Mouse (Mus musculus) cortical plate, adult 2 months (tissue): Measurements from ENCODE around the gene Sirt2. TPM values are rescaled to one million over a fixed set of nuclear protein-coding genes. Genes with fewer than 3 reads are reported as not detected.
A peak's percentile ranks its signal among the peaks of the same experiment; 100 is the strongest.

Experiments
- H3K27ac ChIP-seq: fragments of 200-500 bp; 2 replicates; pipeline ENCODE4 v1.5.1; 2012; ENCODE audit warnings: low read length, control low read depth, inconsistent platforms; ENCODE audit not compliant: insufficient read depth
- H3K4me1 ChIP-seq: fragments of 200-500 bp; 2 replicates; pipeline ENCODE4 v1.6.1; 2011; ENCODE audit warnings: low read length; ENCODE audit not compliant: control insufficient read depth, insufficient read depth
- H3K4me3 ChIP-seq: fragments of 200-500 bp; 2 replicates; pipeline ENCODE4 v1.5.1; 2011; ENCODE audit warnings: mild to moderate bottlenecking, low read length, control low read depth; ENCODE audit not compliant: insufficient read depth
- CTCF ChIP-seq: fragments of 200-500 bp; IDR thresholded peaks from 2 replicates; pipeline ENCODE4 v1.5.1; 2011; ENCODE audit warnings: mild to moderate bottlenecking, control low read depth, low read length; ENCODE audit not compliant: insufficient read depth; ENCODE audit errors: extremely low read depth
- POLR2A ChIP-seq: fragments of 200-500 bp; IDR thresholded peaks from 2 replicates; pipeline ENCODE4 v1.6.1; 2011; ENCODE audit warnings: mild to moderate bottlenecking, low read length, control low read depth; ENCODE audit not compliant: insufficient read depth; ENCODE audit errors: extremely low read depth
- polyA plus RNA-seq: library from polyadenylated mRNA; depleted of rRNA; stranded (reverse); fragments of >200 nt; gene quantifications from 2 replicates; pipeline ENCODE4 v1.2.3, GENCODE M21; 2012

The Sirt2 gene
- polyA plus RNA-seq, 1 experiment: 291 TPM

- TF ChIP-seq POLR2A: no peak
- no peak for TF ChIP-seq CTCF
- 0 out of 2 replicates have a peak overlapping the region, but pooled peaks have one; percentile 4 for H3K4me3 ChIP-seq
- H3K27ac ChIP-seq: no peak overlapping the region
- H3K4me1 ChIP-seq: peaks cover 5% of the 10 kb centered on the region; the same call in 1 of the 2 replicates
These were observed 34.0 kb upstream of the Sirt2 start for GRCm38 (mm10) chr7:28732341-28733142.

GRCm38 (mm10) chr7:28733211-28733610, 33.3 kb upstream of the Sirt2 start:
- TF ChIP-seq CTCF: no peak
- no peak for TF ChIP-seq POLR2A
- Histone ChIP-seq H3K4me1 (peaks cover 3% of the 10 kb centered on the region; the same call in 1 of the 2 replicates), H3K27ac (no peak overlapping the region), H3K4me3 (0 out of 2 replicates have a peak overlapping the region, but pooled peaks have one; percentile 4)

- no peak overlapping the region for H3K27ac ChIP-seq
- peaks cover 4% of the 10 kb centered on the region for H3K4me1 ChIP-seq
- no peak overlapping the region for H3K4me3 ChIP-seq
- TF ChIP-seq POLR2A (no peak), CTCF (no peak)
These were observed 30.8 kb upstream of the Sirt2 start for GRCm38 (mm10) chr7:28735701-28736100.

- no peak overlapping the region for H3K27ac ChIP-seq
- peaks cover 8% of the 10 kb centered on the region for H3K4me1 ChIP-seq
- H3K4me3 ChIP-seq: no peak overlapping the region
- no peak for TF ChIP-seq POLR2A
- no peak for TF ChIP-seq CTCF
These were observed 26.7 kb upstream of the Sirt2 start for GRCm38 (mm10) chr7:28739829-28740228.

GRCm38 (mm10) chr7:28740949-28741348, 25.6 kb upstream of the Sirt2 start:
- Histone ChIP-seq H3K4me1 (peaks cover 8% of the 10 kb centered on the region), H3K4me3 (peak overlapping the region; percentile 55), H3K27ac (no peak overlapping the region)
- no peak for TF ChIP-seq POLR2A
- no peak for TF ChIP-seq CTCF

- H3K4me3 ChIP-seq: peak overlapping the region; percentile 55
- no peak overlapping the region for H3K27ac ChIP-seq
- TF ChIP-seq POLR2A: no peak
- no peak for TF ChIP-seq CTCF
- H3K4me1 ChIP-seq: peaks cover 8% of the 10 kb centered on the region
These were observed 25.2 kb upstream of the Sirt2 start for GRCm38 (mm10) chr7:28741368-28741708.

GRCm38 (mm10) chr7:28741709-28742438, 24.7 kb upstream of the Sirt2 start, which contains the start of the genes Mrps12 and Sars2:
Mrps12 (minus strand) TSS chr7:28741820.
Sars2 (plus strand) TSS chr7:28741992.
- Histone ChIP-seq H3K4me1 (peaks cover 8% of the 10 kb centered on the region), H3K4me3 (peak within 1 kb of the TSS; percentile 55), H3K27ac (peak within 1 kb of the TSS; percentile 70)
- peak; percentile 97 for TF ChIP-seq POLR2A
- TF ChIP-seq CTCF: peak; percentile 59

- Histone ChIP-seq H3K27ac (no peak overlapping the region), H3K4me1 (no peaks in the 10 kb centered on the region), H3K4me3 (no peak overlapping the region)
- TF ChIP-seq POLR2A: no peak
- TF ChIP-seq CTCF: no peak
These were observed 16.6 kb upstream of the Sirt2 start for GRCm38 (mm10) chr7:28749935-28750334.

GRCm38 (mm10) chr7:28756079-28756478, 10.5 kb upstream of the Sirt2 start, which contains the start of gene Ccer2:
Ccer2 (plus strand) TSS chr7:28756174.
- TF ChIP-seq POLR2A (no peak), CTCF (no peak)
- no peak within 1 kb of the TSS for H3K4me3 ChIP-seq
- H3K4me1 ChIP-seq: no peaks in the 10 kb centered on the region
- no peak within 1 kb of the TSS for H3K27ac ChIP-seq
